Mouse (Mus musculus): ENCODE data around the gene Eml6. TPM values are rescaled to one million over a fixed set of nuclear protein-coding genes. Genes with fewer than 3 reads are reported as not detected.

Gene Eml6
- 0.30 TPM for polyA plus RNA-seq (2017; shearing (Covaris generic))

DNA sequence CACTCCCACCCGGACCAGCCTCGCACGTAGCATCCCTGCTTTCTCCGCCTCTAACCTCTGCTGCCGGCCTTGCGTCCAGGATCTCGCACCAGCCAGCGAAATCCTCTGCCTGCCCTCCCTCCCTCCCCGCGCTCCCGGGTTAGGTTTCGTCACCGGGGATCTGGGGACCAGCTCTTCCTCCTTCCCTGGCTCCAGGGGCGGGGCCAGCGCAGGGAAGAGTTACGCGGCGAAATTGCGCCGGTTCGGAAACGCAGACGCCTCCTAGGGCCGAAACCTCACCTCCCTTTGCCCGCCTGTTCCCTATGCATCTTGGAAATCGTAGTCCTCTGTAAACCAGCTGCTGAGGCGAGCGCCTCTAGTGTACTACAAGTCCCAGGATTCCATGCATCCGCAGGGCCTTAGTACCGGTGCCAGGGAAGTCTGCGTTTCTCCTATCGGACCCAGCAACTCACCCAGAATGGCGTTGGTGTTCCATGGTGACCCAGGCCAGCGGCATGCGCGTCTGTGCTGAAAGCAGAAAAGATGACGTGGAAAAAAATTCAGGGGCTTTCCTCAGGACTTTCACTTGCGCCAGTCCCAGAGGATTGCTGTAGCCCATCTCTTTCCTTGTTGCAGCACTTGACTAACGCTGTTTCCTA is at the start of gene Eml6:
Gene Eml6 (minus strand): TSS at position 199 of the 638 bp plus-strand sequence.

DNA sequence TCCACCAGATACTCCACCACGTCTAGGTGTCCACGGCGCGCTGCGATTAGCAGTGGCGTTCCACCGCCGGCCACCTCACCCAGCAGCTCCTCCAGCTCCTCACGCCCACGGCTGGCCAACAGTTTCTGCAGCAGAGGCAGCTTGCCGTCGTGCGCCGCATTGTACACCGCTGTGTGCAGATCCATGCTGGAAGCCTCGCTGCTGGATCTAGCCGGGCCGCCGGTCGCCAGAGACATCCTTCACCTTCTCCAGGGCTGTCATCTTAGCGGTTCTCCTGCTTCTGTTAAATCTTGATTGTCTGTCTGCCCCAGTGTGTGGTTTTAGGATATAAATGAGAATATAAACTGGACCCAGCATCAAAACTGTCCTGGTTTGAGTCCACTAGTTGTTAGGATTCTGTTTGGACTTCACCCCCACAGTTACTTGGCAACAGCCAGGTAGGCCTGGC is 200.5 kb downstream of the Eml6 start, which contains the start of gene 4931440F15Rik:
Gene 4931440F15Rik (minus strand): TSS at position 398 of the 448 bp plus-strand sequence.

Other genes with a start within 250 kb of the Eml6 start
- gene 4931440F15Rik, start 200.4 kb downstream of the Eml6 start, polyA plus RNA-seq (2017; shearing (Covaris generic)), result not detected
- gene Sptbn1, start 242.1 kb upstream of the Eml6 start, polyA plus RNA-seq (2017; shearing (Covaris generic)), result 146 TPM

Data from CD4-positive, CD25-positive, alpha-beta regulatory T cell, adult 9 weeks (primary cell).